18 mouse cellular contexts compared by ENCODE assay signal in the genomic region with DNA sequence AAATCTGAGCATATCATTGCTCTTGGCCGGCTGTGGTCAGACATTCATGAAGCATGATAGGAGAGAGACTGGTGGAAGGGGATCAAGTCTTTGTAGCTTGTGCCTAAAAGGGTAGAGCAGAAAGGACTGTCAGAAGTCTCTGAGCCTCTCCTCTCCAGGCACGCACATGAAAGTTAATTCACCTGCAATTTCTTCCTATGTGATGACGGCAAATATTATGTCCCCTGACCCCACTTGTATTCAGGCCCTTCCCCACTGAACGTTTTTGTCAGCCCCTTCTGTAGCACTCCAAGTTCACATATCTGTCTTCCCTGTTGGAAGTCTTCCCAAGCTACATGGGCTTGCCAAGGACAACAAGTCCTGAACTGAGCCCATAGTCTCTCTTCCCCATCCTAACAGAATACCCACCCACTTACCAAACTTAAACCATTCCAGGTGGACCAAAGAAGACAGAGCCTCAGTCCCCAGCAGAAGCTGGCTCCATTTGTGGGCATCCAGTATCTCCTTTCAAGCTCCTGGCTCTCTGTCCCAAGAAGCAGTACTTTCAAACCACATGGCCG.
A peak's percentile ranks its signal among the peaks of the same experiment; 100 is the strongest.
DNase-seq lines count a peak whose midpoint lies in the region; ATAC-seq and TF ChIP-seq lines count a peak whose summit lies in the region.
"Had no signal": no experiment of that assay in that cellular context is flagged by ENCODE, and none has a peak within 500 bp of the region (broad histone marks: within the 10 kb centered on the region; RNA-seq: fewer than 3 reads in every experiment).

No protein-coding gene starts in this region.

- no peaks in the 10 kb centered on the region for H3K4me1 ChIP-seq in kidney, postnatal 0 days (replicated peaks; ENCODE audit: insufficient read depth, low read length)
- H3K4me1 ChIP-seq: forebrain, embryonic 15.5 days; hindbrain, embryonic 13.5 days; intestine, embryonic 15.5 days; megakaryocyte, embryonic 14.5 days; neural tube, embryonic 12.5 days had no signal

- no peak for ATAC-seq in kidney, postnatal 0 days (replicated peaks; ENCODE audit: low FRiP score, low read depth)
- no peak for ATAC-seq in erythroid progenitor cell, adult 5-6 weeks (replicated peaks; ENCODE audit: low FRiP score, poor library complexity, severe bottlenecking)
- ATAC-seq: activated CD4-positive, CD25-positive, alpha-beta regulatory T cell, adult 4 months; forebrain, embryonic 15.5 days had no signal

- H3K9me3 ChIP-seq in kidney, postnatal 0 days (replicated peaks; ENCODE audit: low read length): no peaks in the 10 kb centered on the region
- H3K9me3 ChIP-seq: forebrain, embryonic 15.5 days; hindbrain, embryonic 13.5 days; intestine, embryonic 15.5 days; neural tube, embryonic 12.5 days had no signal

- TF ChIP-seq CTCF in kidney, postnatal 0 days (IDR thresholded peaks at IDR 0.05; ENCODE audit: low read depth): no peak

- no peak overlapping the region for H3K4me3 ChIP-seq in kidney, postnatal 0 days (replicated peaks; ENCODE audit: low read depth, low read length)
- H3K4me3 ChIP-seq: forebrain, embryonic 15.5 days; hindbrain, embryonic 13.5 days; intestine, embryonic 15.5 days; megakaryocyte, embryonic 14.5 days; neural tube, embryonic 12.5 days had no signal

- H3K27me3 ChIP-seq in kidney, postnatal 0 days (ENCODE audit: insufficient read depth, low read length): no peaks in the 10 kb centered on the region
- H3K27me3 ChIP-seq: forebrain, embryonic 15.5 days; hindbrain, embryonic 13.5 days; intestine, embryonic 15.5 days; megakaryocyte, embryonic 14.5 days; neural tube, embryonic 12.5 days had no signal

- no peak overlapping the region for H3K9ac ChIP-seq in kidney, postnatal 0 days (ENCODE audit: low read depth, low read length)
- H3K9ac ChIP-seq: forebrain, embryonic 15.5 days; hindbrain, embryonic 13.5 days; intestine, embryonic 15.5 days; neural tube, embryonic 12.5 days had no signal

- H3K4me2 ChIP-seq in kidney, postnatal 0 days (ENCODE audit: low read length): no peak overlapping the region
- H3K4me2 ChIP-seq: forebrain, embryonic 15.5 days; hindbrain, embryonic 13.5 days; intestine, embryonic 15.5 days; neural tube, embryonic 12.5 days had no signal

- no peaks in the 10 kb centered on the region for H3K36me3 ChIP-seq in kidney, postnatal 0 days (ENCODE audit: insufficient read depth, low read length)
- H3K36me3 ChIP-seq: forebrain, embryonic 15.5 days; hindbrain, embryonic 13.5 days; intestine, embryonic 15.5 days; neural tube, embryonic 12.5 days had no signal

- intact Hi-C loops in heart, postnatal 14 days (cut with DNase I): no loop called here

- H3K27ac ChIP-seq in kidney, postnatal 0 days: no peak overlapping the region
- H3K27ac ChIP-seq: forebrain, embryonic 15.5 days; hindbrain, embryonic 13.5 days; intestine, embryonic 15.5 days; neural tube, embryonic 12.5 days had no signal

- 58% methylated on average over 5 of the region's 5 CpGs for WGBS in kidney, postnatal 0 days

- DNase-seq in adrenal gland, postnatal 10 days: peak; percentile 3
- no peak for DNase-seq in adrenal gland, adult 8-10 months
- peak; percentile 22 for DNase-seq in kidney, postnatal 0 days (ENCODE audit: low spot score)
- DNase-seq in kidney, adult 9 months: no peak
- DNase-seq in adipocyte (ENCODE audit: low spot score): peak; percentile 66
- DNase-seq in heart, postnatal 14 days: peak; percentile 30
- no peak for DNase-seq in B cell, adult 2 months
- DNase-seq: cerebellum, adult 18-20 months; kidney, postnatal 25 days; liver; right cerebral cortex, postnatal 25 days had no signal

Comparison
In these comparisons a context has a peak if more than half of its experiments do, and no peak if none do; other contexts are left out.
1. DNase-seq: peak in adrenal gland, postnatal 10 days (single experiment), kidney, postnatal 0 days (single experiment), adipocyte (single experiment) and heart, postnatal 14 days (2 of 2); none in adrenal gland, adult 8-10 months (single experiment), kidney, adult 9 months (single experiment) and B cell, adult 2 months (0 of 2).